Mouse (Mus musculus) CD4-positive naive resting alpha-beta T cell, adult 57 days (primary cell): ENCODE results near the gene Plscr3. TPM values are rescaled to one million over a fixed set of nuclear protein-coding genes. Genes with fewer than 3 reads are reported as not detected.

Experiments
- total RNA-seq: library from RNA; stranded (reverse); gene quantifications from one replicate; pipeline ENCODE4 v1.2.4, GENCODE M21; 2023

Gene Plscr3
- total RNA-seq, result 12.0 TPM

GRCm38 (mm10) chr11:69846198-69846680 lies at the start of gene Plscr3:
TSS of gene Plscr3 (plus strand) at chr11:69846376.

GRCm38 (mm10) chr11:69801379-69801977 lies 44.7 kb upstream of the Plscr3 start, which contains the start of gene Fgf11:
TSS of gene Fgf11 (minus strand) at chr11:69801857.

GRCm38 (mm10) chr11:69804972-69805909 lies 40.9 kb upstream of the Plscr3 start, which contains the start of gene Tmem102:
TSS of gene Tmem102 (minus strand) at chr11:69805624.

GRCm38 (mm10) chr11:69815155-69815554 lies 31.0 kb upstream of the Plscr3 start, which contains the start of gene Gm39566:
TSS of gene Gm39566 (minus strand) at chr11:69815298.

GRCm38 (mm10) chr11:69818365-69818764 lies 27.8 kb upstream of the Plscr3 start, which contains the start of gene Spem2:
TSS of gene Spem2 (minus strand) at chr11:69818465.

GRCm38 (mm10) chr11:69822080-69822479 lies 24.1 kb upstream of the Plscr3 start, which contains the start of gene Spem1:
TSS of gene Spem1 (minus strand) at chr11:69822180.

GRCm38 (mm10) chr11:69837604-69837951 lies 8.6 kb upstream of the Plscr3 start, which contains the start of gene Nlgn2:
TSS of gene Nlgn2 (minus strand) at chr11:69837784.

GRCm38 (mm10) chr11:69837952-69838713 lies 8.0 kb upstream of the Plscr3 start, which contains the start of gene Tmem256:
TSS of gene Tmem256 (plus strand) at chr11:69838514.

GRCm38 (mm10) chr11:69858113-69858998 lies 12.2 kb downstream of the Plscr3 start, which contains the start of gene Tnk1:
TSS of gene Tnk1 (minus strand) at chr11:69858730.

GRCm38 (mm10) chr11:69877878-69878277 lies 31.7 kb downstream of the Plscr3 start, which contains the start of gene Tmem95:
TSS of gene Tmem95 (minus strand) at chr11:69878018.

GRCm38 (mm10) chr11:69880853-69881603 lies 34.9 kb downstream of the Plscr3 start, which contains the start of gene Kctd11:
TSS of gene Kctd11 (minus strand) at chr11:69881406.

GRCm38 (mm10) chr11:69895291-69895690 lies 49.1 kb downstream of the Plscr3 start, which contains the start of gene Acap1:
TSS of gene Acap1 (minus strand) at chr11:69895539.

GRCm38 (mm10) chr11:69900471-69901405 lies 54.6 kb downstream of the Plscr3 start, which contains the start of the genes 2810408A11Rik and Neurl4:
TSS of gene 2810408A11Rik (minus strand) at chr11:69900987.
TSS of gene Neurl4 (plus strand) at chr11:69901072.

Other genes with a start within 250 kb of the Plscr3 start
- gene Atp1b2, start 240.4 kb upstream of the Plscr3 start, total RNA-seq, result 0.27 TPM
- gene Shbg, start 228.5 kb upstream of the Plscr3 start, total RNA-seq, result not detected
- gene Sat2, start 224.4 kb upstream of the Plscr3 start, total RNA-seq, result not detected
- gene Fxr2, start 213.4 kb upstream of the Plscr3 start, total RNA-seq, result 80.1 TPM
- gene Sox15, start 191.1 kb upstream of the Plscr3 start, total RNA-seq, result not detected
- gene Mpdu1, start 183.7 kb upstream of the Plscr3 start, total RNA-seq, result 85.2 TPM
- 14.8 TPM for gene Cd68, start 180.2 kb upstream of the Plscr3 start, total RNA-seq
- 775 TPM for gene Eif4a1, start 174.0 kb upstream of the Plscr3 start, total RNA-seq
- 109 TPM for gene Senp3, start 164.3 kb upstream of the Plscr3 start, total RNA-seq
- gene Tnfsf13, start 160.6 kb upstream of the Plscr3 start, total RNA-seq, result not detected
- gene Tnfsf12, start 150.5 kb upstream of the Plscr3 start, total RNA-seq, result 1.7 TPM
- not detected for gene Tnfsfm13, start 150.3 kb upstream of the Plscr3 start, total RNA-seq
- 176 TPM for gene Polr2a, start 87.7 kb upstream of the Plscr3 start, total RNA-seq
- gene Slc35g3, start 84.4 kb upstream of the Plscr3 start, total RNA-seq, result not detected
- 47.4 TPM for gene Zbtb4, start 80.5 kb upstream of the Plscr3 start, total RNA-seq
- 3.6 TPM for gene Chrnb1, start 50.4 kb upstream of the Plscr3 start, total RNA-seq
- gene Fgf11, start 44.5 kb upstream of the Plscr3 start, total RNA-seq, result 0.30 TPM
- gene Tmem102, start 40.8 kb upstream of the Plscr3 start, total RNA-seq, result not detected
- gene Gm39566, start 31.1 kb upstream of the Plscr3 start, total RNA-seq, result not detected
- gene Spem2, start 27.9 kb upstream of the Plscr3 start, total RNA-seq, result not detected
- gene Spem1, start 24.2 kb upstream of the Plscr3 start, total RNA-seq, result not detected
- 1.0 TPM for gene Nlgn2, start 8.6 kb upstream of the Plscr3 start, total RNA-seq
- gene Tmem256, start 7.9 kb upstream of the Plscr3 start, total RNA-seq, result 15.1 TPM
- not detected for gene Tnk1, start 12.4 kb downstream of the Plscr3 start, total RNA-seq
- gene Tmem95, start 31.6 kb downstream of the Plscr3 start, total RNA-seq, result not detected
- gene Kctd11, start 35.0 kb downstream of the Plscr3 start, total RNA-seq, result 1.7 TPM
- gene Acap1, start 49.2 kb downstream of the Plscr3 start, total RNA-seq, result 418 TPM
- 2.6 TPM for gene 2810408A11Rik, start 54.6 kb downstream of the Plscr3 start, total RNA-seq
- gene Neurl4, start 54.7 kb downstream of the Plscr3 start, total RNA-seq, result 63.0 TPM
- 149 TPM for gene Gps2, start 67.5 kb downstream of the Plscr3 start, total RNA-seq
- gene Eif5a, start 75.6 kb downstream of the Plscr3 start, total RNA-seq, result 316 TPM
- gene Ybx2, start 89.4 kb downstream of the Plscr3 start, total RNA-seq, result not detected
- not detected for gene Slc2a4, start 101.8 kb downstream of the Plscr3 start, total RNA-seq
- not detected for gene Cldn7, start 118.4 kb downstream of the Plscr3 start, total RNA-seq
- gene Ctdnep1, start 134.8 kb downstream of the Plscr3 start, total RNA-seq, result 107 TPM
- 43.9 TPM for gene Elp5, start 136.1 kb downstream of the Plscr3 start, total RNA-seq
- 190 TPM for gene Gabarap, start 144.8 kb downstream of the Plscr3 start, total RNA-seq
- 72.5 TPM for gene Phf23, start 149.4 kb downstream of the Plscr3 start, total RNA-seq
- gene Dvl2, start 154.2 kb downstream of the Plscr3 start, total RNA-seq, result 39.2 TPM
- 79.5 TPM for gene Acadvl, start 169.0 kb downstream of the Plscr3 start, total RNA-seq
- 41.1 TPM for gene Dlg4, start 170.6 kb downstream of the Plscr3 start, total RNA-seq
- gene Asgr1, start 207.7 kb downstream of the Plscr3 start, total RNA-seq, result not detected
- gene Asgr2, start 246.3 kb downstream of the Plscr3 start, total RNA-seq, result not detected